Mouse (Mus musculus) liver, embryonic 14.5 days (tissue): ENCODE results near the gene Actn4. TPM values are rescaled to one million over a fixed set of nuclear protein-coding genes. Genes with fewer than 3 reads are reported as not detected.

Experiments
- ATAC-seq: fragments of 200-750 bp; cut with Nextera tagmentation; 2 replicates; pipeline ENCODE4 v1.8.0; 2017; ENCODE audit warnings: moderate number of reproducible peaks, mild to moderate bottlenecking, moderate library complexity; ENCODE audit not compliant: insufficient read depth
- DNase-seq, 3 experiments: peaks; one replicate each; pipeline ENCODE4 v3.0.0-alpha.2; 2012 to 2013; ENCODE audit warnings: low read depth in 3 of 3, low spot score in 3 of 3
- H3K27ac ChIP-seq: fragments of 300-500 bp; sonication (generic); 2 replicates; pipeline ENCODE4 v1.5.1; 2014; ENCODE audit warnings: moderate library complexity, mild to moderate bottlenecking, control low read depth, inconsistent platforms
- H3K27me3 ChIP-seq: fragments of 300-500 bp; sonication (generic); 2 replicates; pipeline ENCODE4 v1.6.1; 2014; ENCODE audit warnings: mild to moderate bottlenecking, low read length, moderate library complexity; ENCODE audit not compliant: control insufficient read depth, insufficient read depth
- H3K36me3 ChIP-seq: fragments of 300-500 bp; sonication (generic); replicated peaks from 2 replicates; pipeline ENCODE4 v1.6.1; 2014; ENCODE audit warnings: low read depth; ENCODE audit not compliant: control insufficient read depth, insufficient read depth
- H3K4me1 ChIP-seq, 2 experiments: fragments of 200-500 bp in 1 of 2; fragments of 300-500 bp in 1 of 2; sonication (generic) in 1 of 2; replicated peaks; 2 replicates each; pipeline ENCODE4 v1.6.1; 2012 to 2014; ENCODE audit warnings: antibody characterized with exemption in 1 of 2, inconsistent platforms in 1 of 2, low read length in 1 of 2; ENCODE audit not compliant: control insufficient read depth in 2 of 2, insufficient read depth in 2 of 2
- H3K4me2 ChIP-seq: fragments of 300-500 bp; sonication (generic); 2 replicates; pipeline ENCODE4 v1.6.1; 2014; ENCODE audit warnings: low read depth, mild to moderate bottlenecking, control low read depth, moderate library complexity
- H3K4me3 ChIP-seq, 2 experiments: fragments of 200-500 bp in 1 of 2; fragments of 300-500 bp in 1 of 2; sonication (generic) in 1 of 2; 2 replicates each; pipeline ENCODE4 v1.5.1; 2012 to 2014; ENCODE audit warnings: low read depth in 2 of 2, low read length in 2 of 2, mild to moderate bottlenecking in 2 of 2, control low read depth in 1 of 2, inconsistent platforms in 1 of 2, moderate library complexity in 1 of 2; ENCODE audit not compliant: insufficient read depth in 1 of 2
- H3K9ac ChIP-seq: fragments of 300-500 bp; sonication (generic); replicated peaks from 2 replicates; pipeline ENCODE4 v1.6.1; 2014; ENCODE audit warnings: mild to moderate bottlenecking, control low read depth, moderate library complexity
- H3K9me3 ChIP-seq: fragments of 300-500 bp; sonication (generic); 2 replicates; pipeline ENCODE4 v1.6.1; 2016; ENCODE audit warnings: low read length, mixed read lengths; ENCODE audit not compliant: control insufficient read depth
- CTCF ChIP-seq: IDR thresholded peaks from 2 replicates; pipeline ENCODE4 v1.5.1; 2016; ENCODE audit warnings: antibody characterized with exemption, low read depth, control low read depth
- EP300 ChIP-seq: IDR thresholded peaks from 2 replicates; pipeline ENCODE4 v1.6.1; 2016; ENCODE audit warnings: antibody characterized with exemption, low read depth
- WGBS: fragments of 180-500 bp; shearing (Covaris S2); extraction: QIAGEN DNeasy Blood & Tissue Kit; methylation state at CpG from one replicate; pipeline ENCODE4 v1.1.7; 2014; ENCODE audit not compliant: insufficient replicate concordance; 5-methylcytosine and 5-hydroxymethylcytosine counted together
- polyA plus RNA-seq, 2 experiments: library from polyadenylated mRNA; depleted of rRNA in 1 of 2; stranded (reverse) in 1 of 2; unstranded in 1 of 2; fragments of >200 nt; fragmentation: Nextera tagmentation in 1 of 2; extraction: Ambion mirVana in 1 of 2; gene quantifications; 2 replicates each; pipeline versions ENCODE4 v1.2.1 to v1.2.3; 2012 to 2014

Actn4 gene
- polyA plus RNA-seq, 2 experiments = 80.4 to 94.5 TPM

- Histone ChIP-seq H3K4me3 (peak overlapping the region; percentile 44 to 53), H3K27me3 (no peaks in the 10 kb centered on the region), H3K4me2 (peak overlapping the region; percentile 85), H3K9ac (peak overlapping the region; percentile 49), H3K36me3 (no peaks in the 10 kb centered on the region), H3K27ac (peak overlapping the region; percentile 36), H3K4me1 (peaks cover 7 to 10% of the 10 kb centered on the region in 2 experiments), H3K9me3 (no peaks in the 10 kb centered on the region)
- WGBS = 4% methylated on average over 43 of the region's 43 CpGs
- peak; percentile 95 for ATAC-seq
- no peak for TF ChIP-seq EP300
- DNase-seq = peak in 2 of 3 experiments; percentile 41 to 70
These were observed 38.8 kb upstream of the Actn4 start for GRCm38 (mm10) chr7:29000651-29001605.

DNA sequence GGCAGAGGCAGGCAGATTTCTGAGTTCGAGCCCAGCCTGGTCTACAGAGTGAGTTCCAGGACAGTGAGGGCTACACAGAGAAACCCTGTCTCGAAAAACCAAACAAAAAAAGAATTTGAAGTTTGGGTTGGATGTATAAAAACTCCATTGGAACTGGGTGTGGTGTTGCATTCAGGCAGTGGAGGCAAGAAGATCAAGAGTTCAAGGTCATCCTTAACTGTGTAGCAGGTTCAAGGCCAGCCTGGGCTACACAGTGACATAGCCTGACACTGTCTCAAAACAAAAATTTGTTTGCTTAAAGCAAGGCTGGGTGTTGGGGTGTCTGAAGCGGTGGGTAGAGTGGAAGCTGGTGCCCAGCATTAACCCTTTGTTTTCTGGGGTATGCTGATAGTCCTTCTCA lies 31.3 kb upstream of the Actn4 start:
- Histone ChIP-seq H3K4me2 (no peak overlapping the region), H3K36me3 (no peaks in the 10 kb centered on the region), H3K9ac (no peak overlapping the region), H3K4me3 (no peak overlapping the region), H3K9me3 (no peaks in the 10 kb centered on the region), H3K27me3 (no peaks in the 10 kb centered on the region), H3K27ac (no peak overlapping the region), H3K4me1 (no peaks in the 10 kb centered on the region)
- TF ChIP-seq CTCF = no peak
- no peak for TF ChIP-seq EP300
- WGBS = 67% methylated on average over 3 of the region's 3 CpGs
- ATAC-seq = no peak
- DNase-seq = no peak

DNA sequence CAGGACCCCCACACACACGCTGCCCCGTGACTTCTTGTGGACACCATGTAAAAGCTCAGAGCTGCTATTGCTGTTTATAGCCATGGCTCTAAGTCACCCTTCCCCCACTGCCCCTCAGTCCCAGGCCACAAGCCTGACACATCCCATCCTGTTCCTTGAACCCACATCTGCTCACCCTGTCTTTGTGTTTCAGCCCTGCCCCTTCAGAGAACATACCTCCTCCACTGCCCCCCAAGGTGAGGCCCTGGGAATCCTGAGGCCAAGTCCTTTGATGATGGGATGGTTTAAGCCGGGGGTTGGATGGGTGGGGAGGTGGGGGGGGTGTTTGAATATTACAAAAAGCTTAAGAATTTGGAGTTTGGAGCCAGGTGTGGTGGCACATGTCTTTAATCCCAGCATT lies 30.9 kb upstream of the Actn4 start:
- H3K36me3 ChIP-seq = no peaks in the 10 kb centered on the region
- no peaks in the 10 kb centered on the region for H3K9me3 ChIP-seq
- no peak overlapping the region for H3K4me2 ChIP-seq
- ATAC-seq (no peak), DNase-seq (no peak)
- H3K27ac ChIP-seq = no peak overlapping the region
- H3K4me1 ChIP-seq = no peaks in the 10 kb centered on the region
- H3K4me3 ChIP-seq = no peak overlapping the region
- WGBS = 79% methylated on average over 3 of the region's 3 CpGs
- no peaks in the 10 kb centered on the region for H3K27me3 ChIP-seq
- no peak overlapping the region; the same call in 1 of the 2 replicates for H3K9ac ChIP-seq
- TF ChIP-seq CTCF (no peak), EP300 (no peak)

DNA sequence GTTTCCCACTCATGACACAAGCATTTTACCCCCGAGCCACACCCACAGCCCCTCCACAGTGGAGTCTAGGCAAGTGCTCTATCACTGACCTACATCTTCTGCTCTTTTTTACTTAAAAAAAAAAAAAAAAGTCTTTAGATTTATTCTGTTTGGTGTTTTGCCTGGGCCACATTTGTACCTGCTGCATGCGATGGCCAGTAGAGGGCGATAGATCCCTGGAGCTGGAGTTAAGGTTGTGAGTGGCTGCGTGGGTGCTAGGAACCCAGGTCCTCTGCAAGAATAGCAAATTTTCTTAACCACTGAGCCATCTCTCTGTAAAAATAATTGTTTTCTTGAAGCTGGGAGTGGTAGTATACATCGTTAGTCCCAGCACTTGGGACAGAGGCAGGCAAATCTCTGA lies 29.5 kb upstream of the Actn4 start:
- no peak for TF ChIP-seq EP300
- TF ChIP-seq CTCF = peak; percentile 76
- H3K27ac ChIP-seq = no peak overlapping the region
- H3K36me3 ChIP-seq = no peaks in the 10 kb centered on the region
- 73% methylated on average over 5 of the region's 5 CpGs for WGBS
- no peak overlapping the region for H3K4me3 ChIP-seq
- no peak for ATAC-seq
- DNase-seq = no peak
- H3K9ac ChIP-seq = no peak overlapping the region
- H3K4me2 ChIP-seq = no peak overlapping the region
- no peaks in the 10 kb centered on the region for H3K9me3 ChIP-seq
- H3K27me3 ChIP-seq = no peaks in the 10 kb centered on the region
- H3K4me1 ChIP-seq = no peaks in the 10 kb centered on the region

DNA sequence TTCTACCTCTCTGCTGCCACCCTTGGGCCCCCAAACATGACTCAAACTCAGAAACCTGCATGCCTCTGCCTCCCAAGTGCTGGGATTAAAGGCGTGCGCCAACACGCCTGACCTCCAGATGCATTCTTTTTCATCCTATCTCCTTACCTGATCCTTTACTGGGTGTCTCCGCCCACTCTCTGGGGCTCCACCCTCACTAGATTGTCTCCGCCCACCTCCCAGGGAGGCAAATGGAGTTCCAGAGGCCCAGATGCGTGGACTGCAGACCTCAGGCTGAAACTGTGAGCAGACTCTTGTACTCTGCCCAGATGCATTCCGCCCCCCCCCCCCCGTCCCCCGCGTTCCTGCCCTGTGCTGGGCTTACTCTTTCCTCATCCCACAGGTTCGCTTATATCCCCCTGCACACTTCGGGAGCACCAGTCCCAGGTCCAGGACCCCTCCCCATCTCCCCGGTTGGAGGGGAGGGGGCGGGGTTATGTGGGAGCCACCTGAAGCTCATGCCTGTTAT lies 28.7 kb upstream of the Actn4 start:
- Histone ChIP-seq H3K27ac (no peak overlapping the region), H3K9me3 (no peaks in the 10 kb centered on the region), H3K27me3 (no peaks in the 10 kb centered on the region), H3K4me3 (no peak overlapping the region), H3K36me3 (no peaks in the 10 kb centered on the region), H3K9ac (no peak overlapping the region), H3K4me2 (no peak overlapping the region), H3K4me1 (no peaks in the 10 kb centered on the region)
- no peak for TF ChIP-seq EP300
- no peak for TF ChIP-seq CTCF
- DNase-seq (no peak), ATAC-seq (peak; percentile 37; the same call in 1 of the 2 replicates)
- 60% methylated on average over 14 of the region's 14 CpGs for WGBS
